20 mouse cellular contexts compared by ENCODE assay signal in genomic region chr11:75972188-75972587, GRCm38 (mm10). TPM values are rescaled to one million over a fixed set of nuclear protein-coding genes. Genes with fewer than 3 reads are reported as not detected.
"Had no signal": no experiment of that assay in that cellular context is flagged by ENCODE, and none has a peak within 500 bp of the region (broad histone marks: within the 10 kb centered on the region; RNA-seq: fewer than 3 reads in every experiment).

No protein-coding gene starts in this region.

- DNase-seq: lung, adult 18-20 months; lung, postnatal 14 days; lung, postnatal 4 days; retina, postnatal 1 day; right cerebral cortex, adult 18-20 months; thymus, adult 2 months; thymus, postnatal 25 days; thymus, postnatal 4 days had no signal

- H3K4me2 ChIP-seq: midbrain, embryonic 12.5 days; neural tube, embryonic 13.5 days; neural tube, embryonic 15.5 days; stomach, embryonic 15.5 days had no signal

- H3K27ac ChIP-seq: liver, embryonic 14.5 days; midbrain, embryonic 12.5 days; neural tube, embryonic 13.5 days; neural tube, embryonic 15.5 days; stomach, embryonic 15.5 days; stomach, postnatal 0 days had no signal

- ATAC-seq: lung, postnatal 0 days; midbrain, embryonic 16.5 days had no signal

- H3K9me3 ChIP-seq: lung, embryonic 15.5 days; midbrain, embryonic 12.5 days; neural tube, embryonic 13.5 days; neural tube, embryonic 15.5 days; stomach, embryonic 15.5 days had no signal

- H3K4me3 ChIP-seq: lung, embryonic 15.5 days; midbrain, embryonic 12.5 days; myocyte; neural tube, embryonic 13.5 days; neural tube, embryonic 15.5 days; stomach, embryonic 15.5 days had no signal

- H3K9ac ChIP-seq: liver, embryonic 14.5 days; lung, embryonic 15.5 days; midbrain, embryonic 12.5 days; neural tube, embryonic 13.5 days; neural tube, embryonic 15.5 days; stomach, embryonic 15.5 days had no signal

- H3K36me3 ChIP-seq: lung, embryonic 15.5 days; midbrain, embryonic 12.5 days; neural tube, embryonic 13.5 days; neural tube, embryonic 15.5 days; stomach, embryonic 15.5 days had no signal

RNA-seq across cellular contexts. Expression of gene 1700016K19Rik, which starts 27.5 kb away (rescaled TPM):
- polyA plus RNA-seq: liver, embryonic 14.5 days; liver, embryonic 16.5 days; neural tube, embryonic 11.5 days had no signal
